ENCODE assay signal across 8 mouse cellular contexts in genomic region chr17:6270840-6271239, GRCm38 (mm10). TPM values are rescaled to one million over a fixed set of nuclear protein-coding genes. Genes with fewer than 3 reads are reported as not detected.
A peak's percentile ranks its signal among the peaks of the same experiment; 100 is the strongest.
DNase-seq lines count a peak whose midpoint lies in the region; ATAC-seq and TF ChIP-seq lines count a peak whose summit lies in the region.
"Not testable (repeated sequence)": the region's sequence is repeated elsewhere in the genome, so short reads cannot be mapped to it uniquely, and the experiment has no call there.

No protein-coding gene starts in this region.

- H3K4me2 ChIP-seq in hindbrain, embryonic 14.5 days (replicated peaks), result peak overlapping the region; percentile 65
- peak overlapping the region; percentile 73 for H3K4me2 ChIP-seq in lung, embryonic 15.5 days
- peak overlapping the region; percentile 53 for H3K4me2 ChIP-seq in neural tube, embryonic 11.5 days (ENCODE audit: low read depth)

- ATAC-seq in frontal cortex, adult (ENCODE audit: low TSS enrichment), result peak; percentile 18; the same call in 1 of the 2 replicates
- ATAC-seq in hindbrain, embryonic 14.5 days (ENCODE audit: low FRiP score), result 0 out of 2 replicates have a peak, but pooled peaks have one; percentile 1
- not testable (repeated sequence) for ATAC-seq in lung, embryonic 15.5 days (ENCODE audit: borderline replicate concordance, extremely low read depth, low FRiP score, low TSS enrichment)
- 0 out of 2 replicates have a peak, but pooled peaks have one; percentile 9 for ATAC-seq in neural tube, embryonic 11.5 days (ENCODE audit: insufficient read depth, low FRiP score, low TSS enrichment)

- H3K4me3 ChIP-seq in ES-E14 (ENCODE audit: insufficient read depth in 1 of 2, low read depth in 1 of 2, low read length in 2 of 2, poor library complexity in 1 of 2, severe bottlenecking in 1 of 2), result peak overlapping the region; percentile 65 to 66
- H3K4me3 ChIP-seq in hindbrain, embryonic 14.5 days (replicated peaks; ENCODE audit: low read length), result peak overlapping the region; percentile 46
- peak overlapping the region; percentile 57 for H3K4me3 ChIP-seq in left cerebral cortex, adult 2 months
- peak overlapping the region; percentile 52 for H3K4me3 ChIP-seq in lung, embryonic 15.5 days
- H3K4me3 ChIP-seq in neural tube, embryonic 11.5 days (ENCODE audit: low read depth, low read length), result peak overlapping the region; percentile 51

- in situ Hi-C loops in ES-E14 (cut with MboI; ENCODE audit: low sequenced_read_pairs in 2 of 2, unreplicated experiment in 2 of 2), result not testable (repeated sequence)

- not testable (repeated sequence) for H3K27ac ChIP-seq in ES-E14 (ENCODE audit: insufficient read depth, low read depth, low read length, poor library complexity, severe bottlenecking); hindbrain, embryonic 14.5 days; left cerebral cortex, adult 2 months; lung, embryonic 15.5 days; neural tube, embryonic 11.5 days (ENCODE audit: low read depth, low read length)

- H3K4me1 ChIP-seq in ES-E14 (ENCODE audit: control insufficient read depth in 2 of 2, insufficient read depth in 2 of 2, low read length in 2 of 2, poor library complexity in 1 of 2); hindbrain, embryonic 14.5 days (replicated peaks; ENCODE audit: control insufficient read depth, insufficient read depth, low read length); lung, embryonic 15.5 days; neural tube, embryonic 11.5 days (ENCODE audit: control insufficient read depth, insufficient read depth, low read length): not testable (repeated sequence)

- H3K27me3 ChIP-seq in hindbrain, embryonic 14.5 days (ENCODE audit: control insufficient read depth, insufficient read depth, low read length); lung, embryonic 15.5 days; neural tube, embryonic 11.5 days (ENCODE audit: control insufficient read depth, insufficient read depth, low read length): not testable (repeated sequence)

- not testable (repeated sequence) for TF ChIP-seq CTCF in left cerebral cortex, adult 2 months (IDR thresholded peaks at IDR 0.05)

- H3K36me3 ChIP-seq in ES-E14 (ENCODE audit: control insufficient read depth, insufficient read depth, low read length, poor library complexity, severe bottlenecking); hindbrain, embryonic 14.5 days (replicated peaks; ENCODE audit: control insufficient read depth, insufficient read depth); lung, embryonic 15.5 days; neural tube, embryonic 11.5 days (ENCODE audit: control insufficient read depth, insufficient read depth, low read length): not testable (repeated sequence)

- H3K9me3 ChIP-seq in ES-E14 (ENCODE audit: control insufficient read depth, insufficient read depth, low read depth, low read length); hindbrain, embryonic 14.5 days (ENCODE audit: control insufficient read depth, low read length); lung, embryonic 15.5 days; neural tube, embryonic 11.5 days (ENCODE audit: control insufficient read depth, low read length): not testable (repeated sequence)

- under 1% methylated on average over 24 of the region's 25 CpGs for WGBS in hindbrain, embryonic 14.5 days
- 1% methylated on average over 25 of the region's 25 CpGs for whole genome bisulfite sequencing in lung, embryonic 15.5 days
- WGBS in neural tube, embryonic 11.5 days, result 0% methylated on average over 22 of the region's 25 CpGs

- DNase-seq in ES-E14 (ENCODE audit: low read depth, low spot score); left cerebral cortex, adult 2 months (ENCODE audit: extremely low spot score in 1 of 2, low spot score in 2 of 2); neural tube, embryonic 11.5 days (ENCODE audit: low spot score): not testable (repeated sequence)
- DNase-seq in embryo, embryonic 10.5 days (ENCODE audit: low spot score), result peak; percentile 26
- peak; percentile 26 for DNase-seq in hindbrain, embryonic 14.5 days (ENCODE audit: low spot score)
- peak; percentile 35 for DNase-seq in thymus, postnatal 4 days

- intact Hi-C loops in left cerebral cortex, adult 2 months (cut with DNase I), result not testable (repeated sequence)

- H3K9ac ChIP-seq in ES-E14 (ENCODE audit: insufficient read depth, low read depth, low read length, poor library complexity, severe bottlenecking), result peak overlapping the region; percentile 73
- H3K9ac ChIP-seq in hindbrain, embryonic 14.5 days, result peak overlapping the region; percentile 59
- H3K9ac ChIP-seq in lung, embryonic 15.5 days, result peak overlapping the region; percentile 52
- H3K9ac ChIP-seq in neural tube, embryonic 11.5 days (ENCODE audit: low read length), result peak overlapping the region; percentile 52

RNA-seq across cellular contexts. Expression of gene Tmem181a, which starts 14.2 kb away (rescaled TPM):
- 27.0 and 33.5 TPM in 2 replicates for total RNA-seq in ES-E14 (2012; rRNA removed)
- polyA plus RNA-seq in hindbrain, embryonic 14.5 days (2014; fragmentation: Nextera tagmentation; extraction: Ambion mirVana), result 59.6 and 67.4 TPM in 2 replicates
- 10 to 100 TPM; 62.8 to 63.6 TPM for total RNA-seq in left cerebral cortex, adult 2 months (2021)
- polyA plus RNA-seq in lung, embryonic 15.5 days (2015; fragmentation: Nextera tagmentation; extraction: Ambion mirVana), result 18.9 and 20.3 TPM in 2 replicates
- polyA plus RNA-seq in neural tube, embryonic 11.5 days (2014; fragmentation: Nextera tagmentation; extraction: Ambion mirVana), result 29.8 and 31.9 TPM in 2 replicates

RNA-seq across cellular contexts. Expression of gene Dynlt1a, which starts 46.5 kb away (rescaled TPM):
- total RNA-seq in ES-E14 (2012; rRNA removed), result 10.1 and 13.3 TPM in 2 replicates
- 51.3 and 51.5 TPM in 2 replicates for polyA plus RNA-seq in hindbrain, embryonic 14.5 days (2014; fragmentation: Nextera tagmentation; extraction: Ambion mirVana)
- 10 to 100 TPM; 12.2 to 17.0 TPM for total RNA-seq in left cerebral cortex, adult 2 months (2021)
- polyA plus RNA-seq in lung, embryonic 15.5 days (2015; fragmentation: Nextera tagmentation; extraction: Ambion mirVana), result 15.7 and 16.4 TPM in 2 replicates
- polyA plus RNA-seq in neural tube, embryonic 11.5 days (2014; fragmentation: Nextera tagmentation; extraction: Ambion mirVana), result 33.0 and 34.2 TPM in 2 replicates
